ENCODE assay signal across 24 mouse cellular contexts in genomic region chr4:117224122-117224521, GRCm38 (mm10). TPM values are rescaled to one million over a fixed set of nuclear protein-coding genes. Genes with fewer than 3 reads are reported as not detected.
"Had no signal": no experiment of that assay in that cellular context is flagged by ENCODE, and none has a peak within 500 bp of the region (broad histone marks: within the 10 kb centered on the region; RNA-seq: fewer than 3 reads in every experiment).

No protein-coding gene starts in this region.

- H3K4me1 ChIP-seq: kidney, embryonic 15.5 days; liver, embryonic 13.5 days; midbrain, embryonic 12.5 days; neural tube, embryonic 13.5 days; stomach, embryonic 15.5 days had no signal

- H3K36me3 ChIP-seq: kidney, embryonic 15.5 days; liver, embryonic 13.5 days; midbrain, embryonic 12.5 days; neural tube, embryonic 13.5 days; stomach, embryonic 15.5 days had no signal

- H3K4me3 ChIP-seq: kidney, embryonic 15.5 days; liver, embryonic 13.5 days; midbrain, embryonic 12.5 days; myocyte; neural tube, embryonic 13.5 days; stomach, embryonic 15.5 days had no signal

- H3K27ac ChIP-seq: kidney, embryonic 15.5 days; liver, embryonic 13.5 days; midbrain, embryonic 12.5 days; neural tube, embryonic 13.5 days; stomach, embryonic 15.5 days had no signal

- DNase-seq: kidney, adult 11 months; kidney, adult 8-10 months; kidney, postnatal 10 days; kidney, postnatal 36 days; left cerebral cortex, postnatal 4 days; liver, embryonic 13.5 days; lung, adult 2 months; lung, postnatal 14 days; lung, postnatal 4 days; right cerebral cortex, postnatal 14 days; spleen, adult 18-20 months; thymus, adult 18-20 months; thymus, postnatal 36 days had no signal

- H3K9ac ChIP-seq: kidney, embryonic 15.5 days; liver, embryonic 13.5 days; midbrain, embryonic 12.5 days; neural tube, embryonic 13.5 days; stomach, embryonic 15.5 days had no signal

- H3K9me3 ChIP-seq: kidney, embryonic 15.5 days; liver, embryonic 13.5 days; midbrain, embryonic 12.5 days; neural tube, embryonic 13.5 days; stomach, embryonic 15.5 days had no signal

- H3K27me3 ChIP-seq: liver, embryonic 13.5 days; neural tube, embryonic 13.5 days; stomach, embryonic 15.5 days had no signal

- H3K4me2 ChIP-seq: kidney, embryonic 15.5 days; liver, embryonic 13.5 days; midbrain, embryonic 12.5 days; neural tube, embryonic 13.5 days; stomach, embryonic 15.5 days had no signal

- ATAC-seq: midbrain, embryonic 16.5 days had no signal

RNA-seq across cellular contexts. Expression of gene Tmem53, which starts 27.6 kb away (rescaled TPM):
- total RNA-seq: megakaryocyte-erythroid progenitor cell, adult 5-6 weeks; neutrophil, adult 5-6 weeks had no signal

RNA-seq across cellular contexts. Expression of gene Armh1, which starts 27.8 kb away (rescaled TPM):
- total RNA-seq: liver, adult 2 months; megakaryocyte progenitor cell, adult 5-6 weeks; megakaryocyte-erythroid progenitor cell, adult 5-6 weeks; monocyte, adult 5-6 weeks; neutrophil, adult 5-6 weeks had no signal
- polyA plus RNA-seq: liver, adult 2 months; liver, embryonic 13.5 days; myocyte had no signal
